Mouse (Mus musculus) intestine, embryonic 15.5 days (tissue): ENCODE measurements around the gene Arhgef2. TPM values are rescaled to one million over a fixed set of nuclear protein-coding genes. Genes with fewer than 3 reads are reported as not detected.

Experiments
- ATAC-seq: fragments of 200-750 bp; cut with Nextera tagmentation; 2 replicates; pipeline ENCODE4 v1.8.0; 2017; ENCODE audit warnings: moderate TSS enrichment, moderate library complexity
- H3K27ac ChIP-seq: fragments of 300-500 bp; sonication (generic); 2 replicates; pipeline ENCODE4 v1.5.1; 2015; ENCODE audit warnings: mild to moderate bottlenecking, inconsistent platforms
- H3K27me3 ChIP-seq: fragments of 300-500 bp; sonication (generic); replicated peaks from 2 replicates; pipeline ENCODE4 v1.6.1; 2015; ENCODE audit warnings: inconsistent platforms
- H3K36me3 ChIP-seq: fragments of 300-500 bp; sonication (generic); 2 replicates; pipeline ENCODE4 v1.6.1; 2015; ENCODE audit warnings: inconsistent platforms
- H3K4me1 ChIP-seq: fragments of 300-500 bp; sonication (generic); replicated peaks from 2 replicates; pipeline ENCODE4 v1.6.1; 2015; ENCODE audit warnings: inconsistent platforms
- H3K4me2 ChIP-seq: fragments of 300-500 bp; sonication (generic); replicated peaks from 2 replicates; pipeline ENCODE4 v1.6.1; 2015; ENCODE audit warnings: mild to moderate bottlenecking, inconsistent platforms
- H3K4me3 ChIP-seq: fragments of 300-500 bp; sonication (generic); replicated peaks from 2 replicates; pipeline ENCODE4 v1.5.1; 2015; ENCODE audit warnings: inconsistent platforms
- H3K9ac ChIP-seq: fragments of 300-500 bp; sonication (generic); 2 replicates; pipeline ENCODE4 v1.6.1; 2015; ENCODE audit warnings: inconsistent platforms
- H3K9me3 ChIP-seq: fragments of 300-500 bp; sonication (generic); 2 replicates; pipeline ENCODE4 v1.6.1; 2016; ENCODE audit warnings: inconsistent platforms
- WGBS: fragments of 180-500 bp; shearing (Covaris S2); methylation state at CpG from one replicate; pipeline ENCODE4 v1.1.7; 2015; 5-methylcytosine and 5-hydroxymethylcytosine counted together
- polyA plus RNA-seq: library from polyadenylated mRNA; unstranded; fragments of >200 nt; fragmentation: Nextera tagmentation; extraction: Ambion mirVana; gene quantifications from 2 replicates; pipeline ENCODE4 v1.2.1, GENCODE M21; 2015

The Arhgef2 gene
- polyA plus RNA-seq, 1 experiment from 2014 or later = 60.4 TPM

- Histone ChIP-seq H3K27ac (no peak overlapping the region), H3K9me3 (0 out of 2 replicates have a peak, but pooled peaks cover 2% of the 10 kb centered on the region), H3K27me3 (no peaks in the 10 kb centered on the region), H3K4me2 (no peak overlapping the region), H3K9ac (no peak overlapping the region), H3K4me1 (no peaks in the 10 kb centered on the region), H3K36me3 (peaks cover 72% of the 10 kb centered on the region), H3K4me3 (no peak overlapping the region)
- 90% methylated on average over 8 of the region's 8 CpGs for WGBS
- ATAC-seq = no peak
These were observed 30.8 kb downstream of the Arhgef2 start for GRCm38 (mm10) chr3:88636555-88636986.

GRCm38 (mm10) chr3:88637134-88637533 is 31.4 kb downstream of the Arhgef2 start:
- Histone ChIP-seq H3K4me3 (no peak overlapping the region), H3K27me3 (no peaks in the 10 kb centered on the region), H3K4me2 (no peak overlapping the region), H3K9ac (no peak overlapping the region), H3K4me1 (no peaks in the 10 kb centered on the region), H3K36me3 (peaks cover 70% of the 10 kb centered on the region), H3K27ac (no peak overlapping the region), H3K9me3 (0 out of 2 replicates have a peak, but pooled peaks cover 2% of the 10 kb centered on the region)
- 93% methylated on average over 5 of the region's 5 CpGs for WGBS
- no peak for ATAC-seq

- ATAC-seq = no peak
- 94% methylated on average over 12 of the region's 12 CpGs for WGBS
- Histone ChIP-seq H3K4me1 (no peaks in the 10 kb centered on the region), H3K9me3 (0 out of 2 replicates have a peak, but pooled peaks cover 2% of the 10 kb centered on the region), H3K9ac (no peak overlapping the region), H3K36me3 (peaks cover 73% of the 10 kb centered on the region), H3K4me3 (no peak overlapping the region), H3K27ac (no peak overlapping the region), H3K4me2 (no peak overlapping the region), H3K27me3 (no peaks in the 10 kb centered on the region)
These were observed 33.5 kb downstream of the Arhgef2 start for GRCm38 (mm10) chr3:88639239-88639638.

- ATAC-seq = peak; percentile 62
- H3K9ac ChIP-seq = no peak overlapping the region
- H3K4me1 ChIP-seq = no peaks in the 10 kb centered on the region
- H3K4me3 ChIP-seq = no peak overlapping the region
- peaks cover 61% of the 10 kb centered on the region for H3K36me3 ChIP-seq
- H3K9me3 ChIP-seq = 0 out of 2 replicates have a peak, but pooled peaks cover 2% of the 10 kb centered on the region
- H3K27ac ChIP-seq = no peak overlapping the region
- 82% methylated on average over 1 of the region's 1 CpGs for WGBS
- H3K27me3 ChIP-seq = no peaks in the 10 kb centered on the region
- no peak overlapping the region for H3K4me2 ChIP-seq
These were observed 34.9 kb downstream of the Arhgef2 start for GRCm38 (mm10) chr3:88640676-88641075.

GRCm38 (mm10) chr3:88643078-88643477 is 37.3 kb downstream of the Arhgef2 start:
- Histone ChIP-seq H3K9ac (no peak overlapping the region), H3K4me1 (no peaks in the 10 kb centered on the region), H3K9me3 (no peaks in the 10 kb centered on the region), H3K27me3 (no peaks in the 10 kb centered on the region), H3K4me3 (no peak overlapping the region), H3K36me3 (peaks cover 64% of the 10 kb centered on the region), H3K4me2 (no peak overlapping the region), H3K27ac (no peak overlapping the region)
- no peak for ATAC-seq
- WGBS = 87% methylated on average over 5 of the region's 5 CpGs

DNA sequence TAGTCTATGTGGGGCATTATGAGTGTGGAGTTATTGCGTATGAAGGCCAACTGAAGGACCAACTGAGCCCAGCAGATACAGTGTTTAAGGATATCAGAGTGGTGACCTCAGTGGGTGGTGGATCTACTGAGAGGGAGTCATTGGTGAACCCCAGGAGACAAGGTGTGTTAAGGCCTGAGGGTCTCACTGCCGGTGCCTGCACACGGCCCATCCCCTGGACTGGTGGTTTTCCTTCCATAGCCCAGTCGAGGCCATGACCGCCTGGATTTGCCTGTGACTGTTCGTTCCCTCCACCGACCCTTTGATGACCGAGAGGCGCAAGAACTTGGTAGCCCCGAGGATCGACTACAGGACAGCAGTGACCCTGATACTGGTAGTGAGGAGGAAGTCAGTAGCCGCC is 40.2 kb downstream of the Arhgef2 start:
- Histone ChIP-seq H3K27me3 (no peaks in the 10 kb centered on the region), H3K4me3 (no peak overlapping the region), H3K4me1 (no peaks in the 10 kb centered on the region), H3K36me3 (peaks cover 49% of the 10 kb centered on the region), H3K9me3 (no peaks in the 10 kb centered on the region), H3K4me2 (no peak overlapping the region), H3K27ac (no peak overlapping the region), H3K9ac (no peak overlapping the region)
- 91% methylated on average over 12 of the region's 12 CpGs for WGBS
- ATAC-seq = no peak

DNA sequence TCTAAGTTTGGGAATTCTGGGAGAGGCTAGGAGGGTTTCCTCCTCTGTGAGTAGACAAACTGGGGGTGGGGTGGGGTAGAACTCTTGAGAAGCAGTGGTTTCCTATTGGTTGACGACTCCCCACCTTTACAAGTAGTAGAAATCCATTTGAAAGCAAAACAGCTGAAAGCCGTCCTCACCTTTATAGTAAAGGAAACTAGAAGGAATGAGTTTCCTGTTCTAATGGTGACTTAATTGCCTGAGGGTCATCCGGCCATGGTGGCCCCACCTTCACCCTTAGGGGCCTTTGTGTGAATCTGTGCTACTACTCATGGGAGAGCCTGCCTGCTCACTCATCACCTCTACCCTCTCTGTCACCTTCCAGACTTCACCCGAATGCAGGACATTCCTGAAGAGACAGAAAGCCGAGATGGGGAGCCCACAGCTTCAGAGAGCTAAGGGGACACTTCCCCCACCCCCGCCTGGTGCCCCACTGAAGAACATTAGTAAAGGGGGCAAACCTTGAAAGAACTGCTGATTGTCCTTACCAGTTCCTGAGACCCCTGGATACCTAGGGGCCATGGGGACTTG is 40.7 kb downstream of the Arhgef2 start:
- Histone ChIP-seq H3K4me1 (no peaks in the 10 kb centered on the region), H3K4me2 (no peak overlapping the region), H3K9ac (no peak overlapping the region), H3K4me3 (no peak overlapping the region), H3K36me3 (peaks cover 49% of the 10 kb centered on the region), H3K9me3 (no peaks in the 10 kb centered on the region), H3K27ac (no peak overlapping the region), H3K27me3 (no peaks in the 10 kb centered on the region)
- 77% methylated on average over 6 of the region's 6 CpGs for WGBS
- no peak for ATAC-seq

GRCm38 (mm10) chr3:88647076-88647475 is 41.3 kb downstream of the Arhgef2 start:
- no peak overlapping the region for H3K9ac ChIP-seq
- no peaks in the 10 kb centered on the region for H3K27me3 ChIP-seq
- 83% methylated on average over 3 of the region's 3 CpGs for WGBS
- no peak for ATAC-seq
- no peak overlapping the region for H3K4me2 ChIP-seq
- 0 out of 2 replicates have a peak, but pooled peaks cover 3% of the 10 kb centered on the region for H3K4me1 ChIP-seq
- H3K4me3 ChIP-seq = no peak overlapping the region
- H3K36me3 ChIP-seq = peaks cover 47% of the 10 kb centered on the region
- no peaks in the 10 kb centered on the region for H3K9me3 ChIP-seq
- no peak overlapping the region for H3K27ac ChIP-seq

DNA sequence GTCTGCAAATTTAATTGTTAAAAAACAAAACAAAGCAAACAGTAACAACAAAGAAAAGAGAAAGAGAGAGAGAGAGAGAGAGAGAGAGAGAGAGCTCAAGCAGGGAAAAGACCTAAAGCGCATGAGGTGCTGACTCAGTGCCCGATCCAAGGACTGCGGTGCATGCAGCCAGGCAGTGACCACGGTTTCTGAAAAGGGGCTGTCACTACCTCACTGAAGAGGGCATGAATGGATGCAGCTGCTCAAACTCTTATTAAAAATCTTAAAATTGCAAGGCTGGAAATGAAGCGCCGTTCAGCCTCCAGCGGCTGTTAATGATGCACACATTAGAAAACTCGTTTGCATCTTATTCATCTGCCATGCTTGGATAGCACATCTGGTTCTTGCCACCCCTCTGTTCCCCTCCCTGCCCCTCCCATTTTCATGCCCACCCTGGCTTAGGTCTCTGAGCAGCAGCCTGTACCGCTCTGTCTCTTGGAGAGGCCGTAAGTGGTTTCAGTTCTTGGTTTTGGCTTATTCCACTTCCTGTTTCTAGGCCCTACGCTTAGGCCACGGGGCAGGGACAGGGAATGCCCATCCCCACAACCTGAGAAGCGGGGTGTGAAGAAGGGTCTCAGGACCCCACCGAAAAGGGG is 42.1 kb downstream of the Arhgef2 start:
- Histone ChIP-seq H3K4me2 (no peak overlapping the region), H3K27ac (no peak overlapping the region), H3K36me3 (peaks cover 39% of the 10 kb centered on the region), H3K9ac (no peak overlapping the region), H3K4me3 (no peak overlapping the region), H3K4me1 (peaks cover 4% of the 10 kb centered on the region; the same call in 1 of the 2 replicates), H3K9me3 (no peaks in the 10 kb centered on the region), H3K27me3 (no peaks in the 10 kb centered on the region)
- ATAC-seq = no peak
- 87% methylated on average over 14 of the region's 14 CpGs for WGBS

GRCm38 (mm10) chr3:88648452-88649168 is 42.8 kb downstream of the Arhgef2 start:
- Histone ChIP-seq H3K4me3 (no peak overlapping the region), H3K27me3 (no peaks in the 10 kb centered on the region), H3K4me1 (peaks cover 9% of the 10 kb centered on the region; the same call in 1 of the 2 replicates), H3K9me3 (no peaks in the 10 kb centered on the region), H3K9ac (no peak overlapping the region), H3K36me3 (peaks cover 32% of the 10 kb centered on the region), H3K27ac (no peak overlapping the region), H3K4me2 (no peak overlapping the region)
- ATAC-seq = no peak
- WGBS = 80% methylated on average over 12 of the region's 12 CpGs

DNA sequence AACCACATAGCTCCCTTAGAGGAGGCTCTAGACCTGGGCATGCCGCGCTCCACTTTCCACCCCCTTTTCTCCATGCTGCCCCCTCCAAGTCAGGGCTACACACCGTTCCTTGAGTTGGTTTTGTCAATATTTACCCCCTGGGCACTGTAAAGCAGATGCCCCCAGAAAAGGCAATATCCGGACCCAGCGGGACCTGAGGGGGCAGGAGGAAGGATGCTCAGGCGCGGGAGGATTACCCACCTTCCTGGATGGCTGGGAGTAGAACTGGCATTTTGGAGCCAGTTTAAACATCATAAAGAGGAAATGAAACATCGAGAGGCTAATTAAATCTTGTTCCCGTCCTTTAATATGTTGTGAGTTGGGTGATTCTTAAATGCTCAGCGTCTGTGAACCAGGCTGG is 43.4 kb downstream of the Arhgef2 start:
- 76% methylated on average over 10 of the region's 10 CpGs for WGBS
- H3K27me3 ChIP-seq = no peaks in the 10 kb centered on the region
- no peak for ATAC-seq
- H3K36me3 ChIP-seq = peaks cover 26% of the 10 kb centered on the region
- peaks cover 9% of the 10 kb centered on the region; the same call in 1 of the 2 replicates for H3K4me1 ChIP-seq
- no peak overlapping the region for H3K4me2 ChIP-seq
- H3K27ac ChIP-seq = no peak overlapping the region
- no peaks in the 10 kb centered on the region for H3K9me3 ChIP-seq
- no peak overlapping the region for H3K9ac ChIP-seq
- H3K4me3 ChIP-seq = no peak overlapping the region

GRCm38 (mm10) chr3:88649967-88650366 is 44.2 kb downstream of the Arhgef2 start:
- H3K9me3 ChIP-seq = no peaks in the 10 kb centered on the region
- no peaks in the 10 kb centered on the region for H3K27me3 ChIP-seq
- H3K27ac ChIP-seq = no peak overlapping the region
- peaks cover 23% of the 10 kb centered on the region for H3K36me3 ChIP-seq
- no peak overlapping the region for H3K9ac ChIP-seq
- no peak for ATAC-seq
- H3K4me1 ChIP-seq = peaks cover 9% of the 10 kb centered on the region; the same call in 1 of the 2 replicates
- 94% methylated on average over 13 of the region's 13 CpGs for WGBS
- no peak overlapping the region for H3K4me2 ChIP-seq
- no peak overlapping the region for H3K4me3 ChIP-seq
